26 mouse cellular contexts compared by ENCODE assay signal in genomic region chr5:34177821-34178220, GRCm38 (mm10). TPM values are rescaled to one million over a fixed set of nuclear protein-coding genes. Genes with fewer than 3 reads are reported as not detected.
DNase-seq lines count a peak whose midpoint lies in the region; ATAC-seq and TF ChIP-seq lines count a peak whose summit lies in the region.
"Had no signal": no experiment of that assay in that cellular context is flagged by ENCODE, and none has a peak within 500 bp of the region (broad histone marks: within the 10 kb centered on the region; RNA-seq: fewer than 3 reads in every experiment).

No protein-coding gene starts in this region.

- DNase-seq in cerebellum, adult 2 months, result peak; percentile 10 to 26
- no peak for DNase-seq in cerebellum, postnatal 10 days
- DNase-seq in liver, embryonic 11.5 days (ENCODE audit: low spot score), result peak; percentile 11
- DNase-seq in liver, postnatal 0 days, result no peak
- peak; percentile 1 for DNase-seq in urinary bladder, postnatal 25 days (ENCODE audit: low spot score)
- no peak for DNase-seq in urinary bladder, postnatal 10 days (ENCODE audit: low spot score)
- no peak for DNase-seq in MN1 (ENCODE audit: low spot score)
- DNase-seq: adrenal gland, adult 8-10 months; gastrocnemius, postnatal 14 days; kidney, adult 8-10 months; kidney, postnatal 4 days; lung, embryonic 14.5 days; lung, postnatal 14 days; midbrain, embryonic 14.5 days; right cerebral cortex, postnatal 4 days; thymus, postnatal 4 days had no signal

- H3K36me3 ChIP-seq in liver, embryonic 11.5 days (ENCODE audit: control insufficient read depth, insufficient read depth, low read length), result peaks cover 9% of the 10 kb centered on the region
- peaks cover 58% of the 10 kb centered on the region for H3K36me3 ChIP-seq in liver, postnatal 0 days (replicated peaks; ENCODE audit: insufficient read depth, low read length)

- no peaks in the 10 kb centered on the region for H3K27me3 ChIP-seq in cerebellum, adult 2 months (ENCODE audit: control insufficient read depth, insufficient read depth, low read length)
- H3K27me3 ChIP-seq in liver, embryonic 11.5 days (replicated peaks; ENCODE audit: control insufficient read depth, insufficient read depth, low read length), result no peaks in the 10 kb centered on the region
- H3K27me3 ChIP-seq in liver, postnatal 0 days (ENCODE audit: insufficient read depth, low read length), result no peaks in the 10 kb centered on the region
- H3K27me3 ChIP-seq: heart, embryonic 13.5 days; limb, embryonic 15.5 days had no signal

- no peak for ATAC-seq in liver, embryonic 11.5 days (replicated peaks; ENCODE audit: low FRiP score)
- no peak for ATAC-seq in liver, postnatal 0 days
- ATAC-seq: activated CD4-positive, CD25-positive, alpha-beta regulatory T cell, adult 4 months; CD4-positive, CD25-positive, alpha-beta regulatory T cell, adult 4 months; forebrain, embryonic 14.5 days; hindbrain, embryonic 16.5 days had no signal

- no peak overlapping the region for H3K9ac ChIP-seq in liver, embryonic 11.5 days (ENCODE audit: low read depth, low read length)
- no peak overlapping the region for H3K9ac ChIP-seq in liver, postnatal 0 days (replicated peaks)
- H3K9ac ChIP-seq: heart, embryonic 13.5 days; limb, embryonic 15.5 days; liver, embryonic 14.5 days; lung, embryonic 14.5 days had no signal

- H3K4me3 ChIP-seq in cerebellum, adult 2 months (replicated peaks; ENCODE audit: insufficient read depth, low read depth, low read length), result no peak overlapping the region
- H3K4me3 ChIP-seq in liver, embryonic 11.5 days (ENCODE audit: low read depth, low read length), result no peak overlapping the region
- no peak overlapping the region for H3K4me3 ChIP-seq in liver, postnatal 0 days (ENCODE audit: low read depth, low read length)
- H3K4me3 ChIP-seq: heart, embryonic 13.5 days; hindbrain, embryonic 10.5 days; limb, embryonic 15.5 days had no signal

- no peak for TF ChIP-seq CTCF in cerebellum, adult 2 months (IDR thresholded peaks at IDR 0.05; ENCODE audit: borderline replicate concordance, insufficient read depth, low read depth, low read length)
- no peak for TF ChIP-seq CTCF in liver, postnatal 0 days (IDR thresholded peaks at IDR 0.05; ENCODE audit: low read depth)

- H3K27ac ChIP-seq in cerebellum, adult 2 months (ENCODE audit: insufficient read depth, low read length), result peak overlapping the region; percentile 72
- no peak overlapping the region for H3K27ac ChIP-seq in liver, embryonic 11.5 days (ENCODE audit: low read depth, low read length)
- no peak overlapping the region for H3K27ac ChIP-seq in liver, postnatal 0 days (ENCODE audit: low read depth)
- H3K27ac ChIP-seq: heart, embryonic 13.5 days; hindbrain, embryonic 10.5 days; kidney, postnatal 0 days; limb, embryonic 15.5 days; liver, embryonic 14.5 days; stomach, postnatal 0 days had no signal

- TF ChIP-seq EP300 in liver, postnatal 0 days (IDR thresholded peaks at IDR 0.05; ENCODE audit: low read depth), result no peak

- 81% methylated on average over 4 of the region's 4 CpGs for WGBS in cerebellum, adult 2 months
- WGBS in liver, embryonic 11.5 days, result 83% methylated on average over 4 of the region's 4 CpGs
- WGBS in liver, postnatal 0 days (ENCODE audit: insufficient replicate concordance), result 87% methylated on average over 4 of the region's 4 CpGs

- peaks cover 66% of the 10 kb centered on the region for H3K4me1 ChIP-seq in cerebellum, adult 2 months (ENCODE audit: control insufficient read depth, insufficient read depth, low read length)
- no peaks in the 10 kb centered on the region for H3K4me1 ChIP-seq in liver, embryonic 11.5 days (replicated peaks; ENCODE audit: control insufficient read depth, insufficient read depth, low read length)
- 0 out of 2 replicates have a peak, but pooled peaks cover 3% of the 10 kb centered on the region for H3K4me1 ChIP-seq in liver, postnatal 0 days (ENCODE audit: insufficient read depth)

- H3K4me2 ChIP-seq in liver, embryonic 11.5 days, result no peak overlapping the region
- H3K4me2 ChIP-seq in liver, postnatal 0 days (ENCODE audit: low read depth, low read length), result no peak overlapping the region
- H3K4me2 ChIP-seq: heart, embryonic 13.5 days; limb, embryonic 15.5 days; lung, embryonic 14.5 days had no signal

- no peak for TF ChIP-seq POLR2A in cerebellum, adult 2 months (IDR thresholded peaks at IDR 0.05; ENCODE audit: borderline replicate concordance, insufficient read depth, low read length)

- no peaks in the 10 kb centered on the region for H3K9me3 ChIP-seq in liver, embryonic 11.5 days (ENCODE audit: control insufficient read depth, low read length)
- no peaks in the 10 kb centered on the region for H3K9me3 ChIP-seq in liver, postnatal 0 days (ENCODE audit: low read length)
- H3K9me3 ChIP-seq: heart, embryonic 13.5 days; hindbrain, embryonic 10.5 days; limb, embryonic 15.5 days had no signal

RNA-seq across cellular contexts. Expression of gene Haus3, which starts 8.5 kb away (rescaled TPM):
- polyA plus RNA-seq in cerebellum, adult 2 months (2012; rRNA removed), result 11.0 TPM in 2 replicates
- polyA plus RNA-seq in liver, embryonic 11.5 days (2014; fragmentation: Nextera tagmentation; extraction: Ambion mirVana), result 47.5 and 51.5 TPM in 2 replicates
- polyA plus RNA-seq in liver, postnatal 0 days (2015; fragmentation: Nextera tagmentation; extraction: Ambion mirVana), result 12.3 and 14.0 TPM in 2 replicates

RNA-seq across cellular contexts. Expression of gene Poln, which starts 8.6 kb away (rescaled TPM):
- polyA plus RNA-seq in cerebellum, adult 2 months (2012; rRNA removed), result 0.82 and 1.0 TPM in 2 replicates
- 0.58 and 0.79 TPM in 2 replicates for polyA plus RNA-seq in liver, embryonic 11.5 days (2014; fragmentation: Nextera tagmentation; extraction: Ambion mirVana)
- polyA plus RNA-seq in liver, postnatal 0 days (2015; fragmentation: Nextera tagmentation; extraction: Ambion mirVana), result 0.38 and 0.47 TPM in 2 replicates

RNA-seq across cellular contexts. Expression of gene Mxd4, which starts 9.7 kb away (rescaled TPM):
- 91.6 and 96.5 TPM in 2 replicates for polyA plus RNA-seq in cerebellum, adult 2 months (2012; rRNA removed)
- 8.5 and 12.5 TPM in 2 replicates for polyA plus RNA-seq in liver, embryonic 11.5 days (2014; fragmentation: Nextera tagmentation; extraction: Ambion mirVana)
- 7.5 and 9.4 TPM in 2 replicates for polyA plus RNA-seq in liver, postnatal 0 days (2015; fragmentation: Nextera tagmentation; extraction: Ambion mirVana)

Comparison
In these comparisons a context has a peak if more than half of its experiments do, and no peak if none do; other contexts are left out.
1. DNase-seq: peak in cerebellum, adult 2 months (2 of 2), liver, embryonic 11.5 days (single experiment) and urinary bladder, postnatal 25 days (single experiment); none in cerebellum, postnatal 10 days (0 of 2), liver, postnatal 0 days (single experiment), urinary bladder, postnatal 10 days (single experiment) and MN1 (single experiment).